Comparison of ENCODE assay signal across 12 mouse cellular contexts in the genomic region with DNA sequence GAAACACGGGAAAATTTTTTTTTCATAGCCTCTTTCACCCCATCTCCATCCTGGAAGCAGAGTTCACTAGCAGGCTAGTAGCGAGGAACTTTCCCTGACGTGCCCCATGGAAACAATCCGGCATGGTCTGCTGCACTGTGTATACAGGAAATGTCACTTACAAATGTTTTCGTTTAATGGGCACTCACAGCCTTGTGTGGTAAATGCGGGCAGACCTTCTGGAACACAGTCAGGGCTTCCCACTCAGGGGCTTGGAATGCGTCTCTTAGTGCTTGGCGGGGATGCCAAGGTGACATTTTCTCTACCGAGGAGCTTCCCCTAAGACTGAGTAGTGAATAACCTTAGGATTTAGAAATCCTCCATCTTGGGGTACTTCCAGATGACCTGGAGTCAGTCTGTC.
DNase-seq lines count a peak whose midpoint lies in the region; ATAC-seq lines count a peak whose summit lies in the region.
"Had no signal": no experiment of that assay in that cellular context is flagged by ENCODE, and none has a peak within 500 bp of the region (broad histone marks: within the 10 kb centered on the region; RNA-seq: fewer than 3 reads in every experiment).

No protein-coding gene starts in this region.

- H3K4me2 ChIP-seq in kidney, embryonic 15.5 days, result no peak overlapping the region
- H3K4me2 ChIP-seq in stomach, embryonic 15.5 days, result no peak overlapping the region
- H3K4me2 ChIP-seq: liver, embryonic 13.5 days had no signal

- no peaks in the 10 kb centered on the region for H3K9me3 ChIP-seq in kidney, embryonic 15.5 days (replicated peaks)
- H3K9me3 ChIP-seq in stomach, embryonic 15.5 days, result no peaks in the 10 kb centered on the region
- H3K9me3 ChIP-seq: liver, embryonic 13.5 days had no signal

- no peak overlapping the region for H3K4me3 ChIP-seq in kidney, embryonic 15.5 days (replicated peaks)
- H3K4me3 ChIP-seq in stomach, embryonic 15.5 days (replicated peaks), result no peak overlapping the region
- H3K4me3 ChIP-seq: liver, embryonic 13.5 days had no signal

- 29% methylated on average over 9 of the region's 9 CpGs for WGBS in kidney, embryonic 15.5 days
- 41% methylated on average over 9 of the region's 9 CpGs for WGBS in stomach, embryonic 15.5 days

- no peaks in the 10 kb centered on the region for H3K27me3 ChIP-seq in kidney, embryonic 15.5 days
- no peaks in the 10 kb centered on the region for H3K27me3 ChIP-seq in stomach, embryonic 15.5 days (replicated peaks)
- H3K27me3 ChIP-seq: liver, embryonic 13.5 days had no signal

- no peaks in the 10 kb centered on the region for H3K36me3 ChIP-seq in kidney, embryonic 15.5 days
- H3K36me3 ChIP-seq in stomach, embryonic 15.5 days, result no peaks in the 10 kb centered on the region
- H3K36me3 ChIP-seq: liver, embryonic 13.5 days had no signal

- H3K27ac ChIP-seq in kidney, embryonic 15.5 days, result peak overlapping the region; percentile 23; the same call in 1 of the 2 replicates
- 0 out of 2 replicates have a peak overlapping the region, but pooled peaks have one; percentile 35 for H3K27ac ChIP-seq in stomach, embryonic 15.5 days
- H3K27ac ChIP-seq: liver, embryonic 13.5 days had no signal

- ATAC-seq in cerebellum, adult (ENCODE audit: insufficient number of reproducible peaks, low FRiP score, low TSS enrichment), result no peak
- peak; percentile 93 for ATAC-seq in kidney, embryonic 15.5 days (replicated peaks; ENCODE audit: low FRiP score)
- no peak; the same call in 1 of the 2 replicates for ATAC-seq in stomach, embryonic 15.5 days (ENCODE audit: insufficient read depth, low FRiP score, low read depth)

- no peak overlapping the region for H3K9ac ChIP-seq in kidney, embryonic 15.5 days
- no peak overlapping the region for H3K9ac ChIP-seq in stomach, embryonic 15.5 days
- H3K9ac ChIP-seq: liver, embryonic 13.5 days had no signal

- DNase-seq in cerebellum, postnatal 10 days, result peak; percentile 35 to 53
- DNase-seq in kidney, postnatal 36 days, result no peak
- DNase-seq in kidney, postnatal 14 days, result peak; percentile 29
- DNase-seq in layer of hippocampus, postnatal 36 days, result no peak
- DNase-seq in adrenal gland, adult 2 months, result no peak
- DNase-seq: adrenal gland, postnatal 14 days; gastrocnemius, postnatal 14 days; liver, embryonic 13.5 days; spleen, adult 18-20 months had no signal

- peaks cover 8% of the 10 kb centered on the region; the same call in 1 of the 2 replicates for H3K4me1 ChIP-seq in kidney, embryonic 15.5 days
- H3K4me1 ChIP-seq in stomach, embryonic 15.5 days, result peaks cover 4% of the 10 kb centered on the region; the same call in 1 of the 2 replicates
- H3K4me1 ChIP-seq: liver, embryonic 13.5 days had no signal

Comparison
In these comparisons a context has a peak if more than half of its experiments do, and no peak if none do; other contexts are left out.
1. DNase-seq: peak in cerebellum, postnatal 10 days (2 of 2) and kidney, postnatal 14 days (single experiment); none in kidney, postnatal 36 days (0 of 2), layer of hippocampus, postnatal 36 days (0 of 2) and adrenal gland, adult 2 months (single experiment).